ENCODE assay signal across 20 mouse cellular contexts in genomic region chr5:88594173-88594569, GRCm38 (mm10). TPM values are rescaled to one million over a fixed set of nuclear protein-coding genes. Genes with fewer than 3 reads are reported as not detected.
DNase-seq lines count a peak whose midpoint lies in the region; ATAC-seq and TF ChIP-seq lines count a peak whose summit lies in the region.
"Had no signal": no experiment of that assay in that cellular context is flagged by ENCODE, and none has a peak within 500 bp of the region (broad histone marks: within the 10 kb centered on the region; RNA-seq: fewer than 3 reads in every experiment).

No protein-coding gene starts in this region.

- no peak overlapping the region for H3K4me2 ChIP-seq in hindbrain, embryonic 12.5 days (replicated peaks)
- no peak overlapping the region for H3K4me2 ChIP-seq in lung, postnatal 0 days (replicated peaks; ENCODE audit: low read depth, low read length)
- peak overlapping the region; percentile 46 for H3K4me2 ChIP-seq in liver, embryonic 16.5 days (ENCODE audit: low read depth, low read length)
- H3K4me2 ChIP-seq: forebrain, embryonic 12.5 days; heart, embryonic 13.5 days; limb, embryonic 13.5 days had no signal

- no peak for TF ChIP-seq CTCF in lung, postnatal 0 days (IDR thresholded peaks at IDR 0.05)

- no peaks in the 10 kb centered on the region for H3K27me3 ChIP-seq in hindbrain, embryonic 12.5 days
- no peaks in the 10 kb centered on the region for H3K27me3 ChIP-seq in hindbrain, embryonic 10.5 days (ENCODE audit: insufficient read depth, poor library complexity, severe bottlenecking)
- no peaks in the 10 kb centered on the region for H3K27me3 ChIP-seq in lung, postnatal 0 days (replicated peaks; ENCODE audit: insufficient read depth, low read length)
- no peaks in the 10 kb centered on the region for H3K27me3 ChIP-seq in liver, embryonic 16.5 days (ENCODE audit: control insufficient read depth, insufficient read depth, low read depth, low read length)
- H3K27me3 ChIP-seq: forebrain, embryonic 12.5 days; heart, embryonic 13.5 days; limb, embryonic 13.5 days had no signal

- peaks cover 4% of the 10 kb centered on the region for H3K36me3 ChIP-seq in hindbrain, embryonic 12.5 days
- H3K36me3 ChIP-seq in hindbrain, embryonic 10.5 days = peaks cover 26% of the 10 kb centered on the region
- no peaks in the 10 kb centered on the region for H3K36me3 ChIP-seq in lung, postnatal 0 days (ENCODE audit: insufficient read depth, low read length)
- H3K36me3 ChIP-seq in liver, embryonic 16.5 days (ENCODE audit: control insufficient read depth, insufficient read depth) = no peaks in the 10 kb centered on the region
- H3K36me3 ChIP-seq: G1E; heart, embryonic 13.5 days; limb, embryonic 13.5 days had no signal

- H3K9ac ChIP-seq in hindbrain, embryonic 12.5 days = no peak overlapping the region
- no peak overlapping the region for H3K9ac ChIP-seq in lung, postnatal 0 days (replicated peaks; ENCODE audit: low read depth)
- peak overlapping the region; percentile 25; the same call in 1 of the 2 replicates for H3K9ac ChIP-seq in liver, embryonic 16.5 days (ENCODE audit: low read depth, low read length)
- H3K9ac ChIP-seq: forebrain, embryonic 12.5 days; heart, embryonic 13.5 days; limb, embryonic 13.5 days had no signal

- no peak overlapping the region for H3K4me3 ChIP-seq in hindbrain, embryonic 12.5 days
- H3K4me3 ChIP-seq in hindbrain, embryonic 10.5 days = no peak overlapping the region
- no peak overlapping the region for H3K4me3 ChIP-seq in lung, postnatal 0 days (ENCODE audit: low read depth, low read length)
- peak overlapping the region; percentile 54 for H3K4me3 ChIP-seq in liver, embryonic 16.5 days (ENCODE audit: low read depth, low read length)
- H3K4me3 ChIP-seq: forebrain, embryonic 12.5 days; heart, embryonic 13.5 days; limb, embryonic 13.5 days; myocyte had no signal

- no peak for DNase-seq in hindbrain, embryonic 10.5 days (ENCODE audit: low spot score)
- DNase-seq in lung, postnatal 0 days (ENCODE audit: low spot score) = peak; percentile 35
- DNase-seq in lung, postnatal 10 days = no peak
- no peak for DNase-seq in left cerebral cortex, adult 11 months (ENCODE audit: low spot score)
- no peak for DNase-seq in layer of hippocampus, adult 9-11 months
- DNase-seq in cerebellum, postnatal 4 days (ENCODE audit: low spot score in 2 of 2) = no peak
- DNase-seq: adrenal gland, postnatal 25 days; cerebellum, adult 18-20 months; cerebellum, postnatal 25 days; heart, adult 18-20 months; heart, postnatal 4 days; midbrain, embryonic 14.5 days had no signal

- ATAC-seq in hindbrain, embryonic 12.5 days (ENCODE audit: low FRiP score) = 0 out of 2 replicates have a peak, but pooled peaks have one; percentile 6
- ATAC-seq in lung, postnatal 0 days = no peak
- peak; percentile 41 for ATAC-seq in liver, embryonic 16.5 days (ENCODE audit: low read depth)
- ATAC-seq: hindbrain, postnatal 0 days had no signal

- no peaks in the 10 kb centered on the region for H3K9me3 ChIP-seq in hindbrain, embryonic 12.5 days (replicated peaks)
- no peaks in the 10 kb centered on the region for H3K9me3 ChIP-seq in hindbrain, embryonic 10.5 days
- H3K9me3 ChIP-seq in lung, postnatal 0 days (ENCODE audit: low read length) = no peaks in the 10 kb centered on the region
- no peaks in the 10 kb centered on the region for H3K9me3 ChIP-seq in liver, embryonic 16.5 days (replicated peaks; ENCODE audit: control insufficient read depth, low read length)
- H3K9me3 ChIP-seq: forebrain, embryonic 12.5 days; G1E; heart, embryonic 13.5 days; limb, embryonic 13.5 days had no signal

- H3K4me1 ChIP-seq in hindbrain, embryonic 12.5 days = peaks cover 3% of the 10 kb centered on the region
- H3K4me1 ChIP-seq in hindbrain, embryonic 10.5 days (replicated peaks) = no peaks in the 10 kb centered on the region
- no peaks in the 10 kb centered on the region for H3K4me1 ChIP-seq in lung, postnatal 0 days (ENCODE audit: insufficient read depth, low read depth, low read length)
- peaks cover 14% of the 10 kb centered on the region for H3K4me1 ChIP-seq in liver, embryonic 16.5 days (ENCODE audit: control insufficient read depth, low read depth, low read length)
- H3K4me1 ChIP-seq: forebrain, embryonic 12.5 days; heart, embryonic 13.5 days; limb, embryonic 13.5 days had no signal

- no peak for TF ChIP-seq EP300 in lung, postnatal 0 days (IDR thresholded peaks at IDR 0.05)

- 93% methylated on average over 5 of the region's 7 CpGs for WGBS in hindbrain, embryonic 12.5 days
- 93% methylated on average over 7 of the region's 7 CpGs for WGBS in hindbrain, embryonic 10.5 days
- 82% methylated on average over 7 of the region's 7 CpGs for WGBS in lung, postnatal 0 days
- WGBS in liver, embryonic 16.5 days (ENCODE audit: insufficient replicate concordance) = 53% methylated on average over 7 of the region's 7 CpGs

- H3K27ac ChIP-seq in hindbrain, embryonic 12.5 days = no peak overlapping the region
- H3K27ac ChIP-seq in hindbrain, embryonic 10.5 days = no peak overlapping the region
- no peak overlapping the region for H3K27ac ChIP-seq in lung, postnatal 0 days (ENCODE audit: low read length)
- peak overlapping the region; percentile 69 for H3K27ac ChIP-seq in liver, embryonic 16.5 days (ENCODE audit: low read length)
- H3K27ac ChIP-seq: forebrain, embryonic 12.5 days; heart, embryonic 13.5 days; hindbrain, postnatal 0 days; limb, embryonic 13.5 days had no signal

RNA-seq across cellular contexts. Expression of gene Rufy3, which starts 29.3 kb away (rescaled TPM):
- 229 and 258 TPM in 2 replicates for polyA plus RNA-seq in hindbrain, embryonic 12.5 days (2016; fragmentation: Nextera tagmentation; extraction: Ambion mirVana)
- polyA plus RNA-seq in hindbrain, embryonic 10.5 days (2016; fragmentation: Nextera tagmentation; extraction: Ambion mirVana) = 50.6 and 103 TPM in 2 replicates
- 7.5 and 8.4 TPM in 2 replicates for polyA plus RNA-seq in lung, postnatal 0 days (2015; fragmentation: Nextera tagmentation; extraction: Ambion mirVana)
- 4.7 and 5.1 TPM in 2 replicates for polyA plus RNA-seq in liver, embryonic 16.5 days (2015; fragmentation: Nextera tagmentation; extraction: Ambion mirVana)

RNA-seq across cellular contexts. Expression of gene Utp3, which starts 39.9 kb away (rescaled TPM):
- 60.9 and 62.7 TPM in 2 replicates for polyA plus RNA-seq in hindbrain, embryonic 12.5 days (2016; fragmentation: Nextera tagmentation; extraction: Ambion mirVana)
- 48.2 and 73.7 TPM in 2 replicates for polyA plus RNA-seq in hindbrain, embryonic 10.5 days (2016; fragmentation: Nextera tagmentation; extraction: Ambion mirVana)
- 36.4 and 44.0 TPM in 2 replicates for polyA plus RNA-seq in lung, postnatal 0 days (2015; fragmentation: Nextera tagmentation; extraction: Ambion mirVana)
- polyA plus RNA-seq in liver, embryonic 16.5 days (2015; fragmentation: Nextera tagmentation; extraction: Ambion mirVana) = 25.1 and 27.2 TPM in 2 replicates
